Mouse (Mus musculus) frontal cortex, postnatal 14 days (tissue): ENCODE measurements at regions not wholly inside any gene's neighbourhood (a gene's known extent, or its start where the extent isn't known, plus 50 kb on each side); places are given as distances from the start of the nearest gene placed in this dataset.
"Not testable (repeated sequence)": the region's sequence is repeated elsewhere in the genome, so short reads cannot be mapped to it uniquely, and the experiment has no call there.

ENCODE experiments used
- DNase-seq, 2 experiments: peaks; one replicate each; pipeline ENCODE4 v3.0.0; 2022; ENCODE audit warnings: low spot score in 2 of 2

- no peak for DNase-seq
Measured at GRCm38 (mm10) chr12:71526623-71527022, 216.9 kb downstream of the Dact1 start.

- no peak for DNase-seq
Measured at GRCm38 (mm10) chr12:71532161-71532560, 222.5 kb downstream of the Dact1 start.

- DNase-seq, result no peak
Measured at GRCm38 (mm10) chr12:71532708-71533450, 223.2 kb downstream of the Dact1 start.

- DNase-seq, result no peak
Measured at GRCm38 (mm10) chr12:71533701-71534100, 224.0 kb downstream of the Dact1 start.

GRCm38 (mm10) chr12:71534199-71534598, 224.5 kb downstream of the Dact1 start:
- no peak for DNase-seq

GRCm38 (mm10) chr12:71535251-71535650, 225.6 kb downstream of the Dact1 start:
- DNase-seq, result no peak

GRCm38 (mm10) chr12:71535831-71536230, 226.1 kb downstream of the Dact1 start:
- not testable (repeated sequence) for DNase-seq

- no peak for DNase-seq
Measured at GRCm38 (mm10) chr12:71538691-71539090, 229.0 kb downstream of the Dact1 start.

- no peak for DNase-seq
Measured at GRCm38 (mm10) chr12:71540279-71540678, 230.6 kb downstream of the Dact1 start.

GRCm38 (mm10) chr12:71541961-71542360, 232.3 kb downstream of the Dact1 start:
- no peak for DNase-seq

GRCm38 (mm10) chr12:71543571-71544119, 234.0 kb downstream of the Dact1 start:
- DNase-seq, result no peak

GRCm38 (mm10) chr12:71544401-71545159, 234.9 kb downstream of the Dact1 start:
- DNase-seq, result peak in 1 of 2 experiments; percentile 15

GRCm38 (mm10) chr12:71546523-71547265, 237.0 kb downstream of the Dact1 start:
- DNase-seq, result no peak

GRCm38 (mm10) chr12:71549336-71549735, 239.7 kb downstream of the Dact1 start:
- no peak for DNase-seq

GRCm38 (mm10) chr12:71554212-71554611, 244.5 kb downstream of the Dact1 start:
- no peak for DNase-seq

- no peak for DNase-seq
Measured at GRCm38 (mm10) chr12:71561259-71561658, 251.6 kb downstream of the Dact1 start.

GRCm38 (mm10) chr12:71561918-71562572, 252.4 kb downstream of the Dact1 start:
- DNase-seq, result no peak

- DNase-seq, result no peak
Measured at GRCm38 (mm10) chr12:71563219-71563618, 253.5 kb downstream of the Dact1 start.

GRCm38 (mm10) chr12:71566371-71566770, 256.7 kb downstream of the Dact1 start:
- DNase-seq, result no peak

GRCm38 (mm10) chr12:71568251-71568650, 258.6 kb downstream of the Dact1 start:
- DNase-seq, result no peak

- no peak for DNase-seq
Measured at GRCm38 (mm10) chr12:71568880-71569390, 259.3 kb downstream of the Dact1 start.
